Mouse (Mus musculus) spleen, adult 2 months (tissue): ENCODE results near the gene Mthfd1. TPM values are rescaled to one million over a fixed set of nuclear protein-coding genes. Genes with fewer than 3 reads are reported as not detected.

ENCODE experiments used
- DNase-seq, 2 experiments: peaks; one replicate each; pipeline versions ENCODE4 v3.0.0 to v3.0.0-alpha.2; 2012 to 2021; ENCODE audit warnings: low spot score in 2 of 2, low read depth in 1 of 2
- H3K27ac ChIP-seq: fragments of 200-500 bp; 2 replicates; pipeline ENCODE4 v1.5.1; 2012; ENCODE audit warnings: low read length, inconsistent platforms; ENCODE audit not compliant: insufficient read depth
- H3K27me3 ChIP-seq: fragments of 200-500 bp; 2 replicates; pipeline ENCODE4 v1.6.1; 2012; ENCODE audit warnings: mild to moderate bottlenecking, moderate library complexity, low read length, inconsistent platforms; ENCODE audit not compliant: control insufficient read depth, insufficient read depth
- H3K36me3 ChIP-seq: fragments of 200-500 bp; 2 replicates; pipeline ENCODE4 v1.6.1; 2012; ENCODE audit warnings: mild to moderate bottlenecking, low read length, inconsistent platforms; ENCODE audit not compliant: control insufficient read depth, insufficient read depth
- H3K4me1 ChIP-seq: fragments of 200-500 bp; 2 replicates; pipeline ENCODE4 v1.6.1; 2011; ENCODE audit warnings: inconsistent platforms; ENCODE audit not compliant: control insufficient read depth, insufficient read depth, insufficient read length
- H3K4me3 ChIP-seq: fragments of 200-500 bp; 2 replicates; pipeline ENCODE4 v1.5.1; 2011; ENCODE audit warnings: mild to moderate bottlenecking, inconsistent platforms; ENCODE audit not compliant: insufficient read depth, insufficient read length; ENCODE audit errors: extremely low read depth
- CTCF ChIP-seq: fragments of 200-500 bp; IDR thresholded peaks from 2 replicates; pipeline ENCODE4 v1.5.1; 2011; ENCODE audit warnings: mild to moderate bottlenecking, inconsistent platforms; ENCODE audit not compliant: insufficient read depth, insufficient read length, insufficient replicate concordance; ENCODE audit errors: extremely low read depth
- POLR2A ChIP-seq: fragments of 200-500 bp; IDR thresholded peaks from 2 replicates; pipeline ENCODE4 v1.6.1; 2011; ENCODE audit warnings: low read depth, low read length, inconsistent platforms
- WGBS: fragments of 180-500 bp; shearing (Covaris S2); methylation state at CpG from one replicate; pipeline ENCODE4 v1.1.7; 2018; 5-methylcytosine and 5-hydroxymethylcytosine counted together
- polyA plus RNA-seq: library from polyadenylated mRNA; depleted of rRNA; stranded (reverse); fragments of >200 nt; gene quantifications from 2 replicates; pipeline ENCODE4 v1.2.3, GENCODE M21; 2012

Gene Mthfd1
- polyA plus RNA-seq, 1 experiment, result 17.3 TPM

DNA sequence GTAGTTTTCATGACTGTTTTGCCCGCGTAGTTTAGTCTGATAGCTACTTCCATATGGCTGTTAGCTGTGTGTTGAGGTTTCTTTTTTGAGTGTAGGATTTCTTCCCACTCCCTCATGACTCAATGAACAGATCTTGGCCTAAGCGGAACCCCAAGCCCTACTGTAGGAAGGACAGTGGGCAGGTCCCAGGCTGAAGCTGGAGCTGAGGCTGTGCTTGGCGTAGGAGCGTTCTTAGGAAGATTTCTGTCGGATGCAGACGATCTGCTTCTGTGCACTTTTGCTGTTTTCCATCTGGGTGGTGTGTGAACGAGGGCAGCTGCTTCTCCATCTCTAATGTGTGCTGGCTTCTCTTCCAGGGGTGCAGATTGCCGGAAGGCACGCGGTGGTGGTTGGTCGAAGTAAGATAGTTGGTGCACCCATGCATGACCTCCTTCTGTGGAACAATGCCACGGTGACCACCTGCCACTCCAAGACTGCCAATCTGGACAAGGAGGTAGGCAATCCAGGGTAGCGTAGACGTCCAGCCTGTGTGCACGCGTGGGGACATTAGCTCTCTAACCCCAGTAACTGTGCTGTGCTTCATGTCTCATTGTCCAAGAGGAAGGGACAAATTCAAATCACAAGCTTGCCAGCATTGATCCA lies 27.6 kb downstream of the Mthfd1 start:
- peaks cover 8% of the 10 kb centered on the region for H3K36me3 ChIP-seq
- WGBS, result 97% methylated on average over 17 of the region's 17 CpGs

DNA sequence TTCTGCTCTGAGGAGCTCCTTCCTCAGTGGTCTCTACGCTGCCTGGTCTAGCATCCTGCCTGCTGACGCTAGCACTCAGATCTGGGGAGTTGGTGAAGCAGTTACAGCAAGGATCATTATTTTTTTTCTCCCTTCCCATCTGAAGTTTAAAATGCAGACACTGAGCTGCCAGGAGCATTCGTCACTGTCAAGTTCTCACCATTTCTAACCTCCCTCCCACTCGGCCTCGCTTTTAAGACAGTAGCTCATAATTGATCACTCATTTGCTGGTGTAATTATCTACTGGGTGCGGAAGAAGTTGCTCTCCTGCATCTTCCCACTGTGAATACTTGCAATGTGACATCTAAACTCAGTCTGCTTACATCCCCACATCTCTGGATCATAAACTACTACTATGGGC lies 30.3 kb downstream of the Mthfd1 start:
- TF ChIP-seq POLR2A (no peak), CTCF (no peak)
- WGBS, result 91% methylated on average over 6 of the region's 6 CpGs
- H3K27me3 ChIP-seq, result no peaks in the 10 kb centered on the region
- DNase-seq, result no peak
- H3K36me3 ChIP-seq, result peaks cover 6% of the 10 kb centered on the region
- H3K4me1 ChIP-seq, result no peaks in the 10 kb centered on the region
- no peak overlapping the region for H3K27ac ChIP-seq
- no peak overlapping the region for H3K4me3 ChIP-seq

More for the DNA sequence above, 27.6 kb downstream of the Mthfd1 start:
- Histone ChIP-seq H3K27me3 (no peaks in the 10 kb centered on the region), H3K4me1 (no peaks in the 10 kb centered on the region), H3K4me3 (no peak overlapping the region), H3K27ac (no peak overlapping the region)
- TF ChIP-seq POLR2A (no peak), CTCF (no peak)
- DNase-seq, result no peak

DNA sequence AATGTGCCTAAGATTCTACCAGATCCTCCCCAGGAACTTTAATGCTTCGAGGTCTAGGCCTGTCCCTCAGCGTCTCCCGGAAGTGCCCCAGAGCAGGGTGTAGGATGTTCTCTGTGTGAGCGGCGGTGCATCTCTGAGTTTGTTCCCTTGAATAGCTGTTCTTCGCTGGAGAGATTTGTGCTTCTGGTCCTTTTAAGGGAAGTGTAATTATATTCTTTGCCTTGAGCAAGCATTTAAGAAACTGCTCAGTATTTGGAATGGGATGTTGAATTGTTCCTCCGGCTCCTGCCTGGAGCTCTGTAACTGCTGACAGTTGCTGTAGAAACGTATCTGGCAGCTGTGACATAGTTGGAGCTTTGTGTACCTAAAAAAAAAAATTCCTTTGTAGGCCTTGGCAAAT lies 32.9 kb downstream of the Mthfd1 start:
- Histone ChIP-seq H3K4me3 (no peak overlapping the region), H3K36me3 (peaks cover 12% of the 10 kb centered on the region), H3K4me1 (no peaks in the 10 kb centered on the region), H3K27me3 (no peaks in the 10 kb centered on the region), H3K27ac (no peak overlapping the region)
- TF ChIP-seq CTCF (no peak), POLR2A (no peak)
- DNase-seq, result no peak
- WGBS, result 93% methylated on average over 8 of the region's 8 CpGs

DNA sequence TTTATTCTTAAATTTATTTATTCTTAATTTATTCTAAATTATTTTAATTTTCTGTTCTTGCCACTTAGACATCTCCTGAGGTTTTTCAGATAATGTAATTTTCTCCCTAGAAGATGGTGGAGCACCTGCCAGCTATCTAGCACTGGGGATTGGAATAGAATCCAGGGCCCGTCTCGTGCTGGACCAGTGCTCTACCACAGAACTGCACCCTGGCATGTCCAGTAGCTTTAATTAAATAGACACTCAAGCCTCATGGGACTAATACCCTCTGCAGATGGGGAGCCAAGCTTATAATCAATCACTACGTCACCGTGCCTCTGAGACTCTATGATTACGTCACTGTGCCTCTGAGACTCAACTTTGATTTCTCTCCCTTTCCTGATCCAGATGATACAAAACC lies 33.4 kb downstream of the Mthfd1 start:
- H3K4me1 ChIP-seq, result no peaks in the 10 kb centered on the region
- 98% methylated on average over 5 of the region's 5 CpGs for WGBS
- no peaks in the 10 kb centered on the region for H3K27me3 ChIP-seq
- peaks cover 11% of the 10 kb centered on the region for H3K36me3 ChIP-seq
- no peak for TF ChIP-seq CTCF
- TF ChIP-seq POLR2A, result no peak
- no peak overlapping the region for H3K27ac ChIP-seq
- H3K4me3 ChIP-seq, result no peak overlapping the region
- DNase-seq, result no peak

DNA sequence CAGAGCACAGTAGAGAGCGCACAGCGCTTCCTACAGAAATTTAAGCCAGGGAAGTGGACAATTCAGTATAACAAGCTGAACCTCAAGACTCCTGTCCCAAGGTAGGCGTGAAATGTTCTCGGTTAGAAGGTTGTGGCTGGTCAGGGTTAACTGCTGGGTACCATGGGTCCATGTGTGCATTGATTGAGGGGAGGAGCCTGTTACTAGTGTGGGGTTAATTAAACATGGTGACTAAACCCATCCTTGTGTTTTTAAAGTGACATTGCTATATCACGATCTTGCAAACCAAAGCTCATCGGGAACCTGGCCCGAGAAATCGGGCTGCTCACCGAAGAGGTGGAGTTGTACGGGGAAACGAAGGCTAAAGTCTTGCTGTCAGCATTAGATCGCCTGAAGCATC lies 34.3 kb downstream of the Mthfd1 start:
- TF ChIP-seq POLR2A (no peak), CTCF (no peak)
- H3K4me1 ChIP-seq, result no peaks in the 10 kb centered on the region
- H3K27ac ChIP-seq, result no peak overlapping the region
- DNase-seq, result no peak
- WGBS, result 94% methylated on average over 12 of the region's 12 CpGs
- H3K27me3 ChIP-seq, result no peaks in the 10 kb centered on the region
- H3K36me3 ChIP-seq, result peaks cover 13% of the 10 kb centered on the region
- H3K4me3 ChIP-seq, result no peak overlapping the region

DNA sequence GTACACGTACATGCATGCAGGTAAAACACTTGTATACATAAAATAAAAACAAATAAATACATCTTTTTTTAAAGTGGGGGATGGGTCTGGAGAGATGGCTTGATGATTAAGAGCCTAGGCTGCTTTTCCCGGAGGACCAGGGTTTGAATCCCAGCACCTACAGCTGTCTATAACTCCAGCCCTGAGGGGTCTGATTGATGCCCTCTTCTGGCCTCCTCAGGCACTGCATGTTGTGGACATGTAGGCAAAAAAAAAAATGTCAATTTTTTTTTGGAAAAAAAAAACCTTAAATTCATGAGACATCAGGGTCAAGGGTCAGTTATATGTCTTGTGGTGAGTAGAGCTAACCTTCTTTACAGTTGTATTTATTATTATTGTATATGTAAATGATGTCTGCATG lies 35.2 kb downstream of the Mthfd1 start:
- no peak for DNase-seq
- Histone ChIP-seq H3K4me3 (no peak overlapping the region), H3K27ac (no peak overlapping the region), H3K27me3 (no peaks in the 10 kb centered on the region), H3K36me3 (peaks cover 13% of the 10 kb centered on the region), H3K4me1 (no peaks in the 10 kb centered on the region)
- 93% methylated on average over 2 of the region's 2 CpGs for WGBS
- TF ChIP-seq CTCF (peak; percentile 23; the same call in 1 of the 2 replicates), POLR2A (no peak)

DNA sequence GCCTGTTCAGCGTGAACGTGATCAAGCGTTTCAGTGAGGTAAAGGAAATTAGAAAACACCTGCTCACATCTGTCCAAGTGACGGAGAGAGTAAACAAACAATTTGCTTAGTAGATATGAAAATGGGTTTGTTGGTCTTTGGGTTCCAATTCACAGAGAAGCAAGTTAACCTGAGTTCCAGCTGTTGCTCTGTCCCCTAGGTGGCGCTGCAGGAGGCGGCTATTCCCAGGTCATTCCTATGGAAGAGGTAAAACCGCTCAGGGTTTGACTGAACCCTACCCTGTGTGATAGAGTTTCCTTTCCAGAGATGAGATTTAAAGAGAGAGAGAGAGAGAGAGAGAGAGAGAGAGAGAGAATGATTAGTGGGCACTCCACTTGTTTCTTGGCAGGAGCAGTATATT lies 38.1 kb downstream of the Mthfd1 start:
- Histone ChIP-seq H3K27me3 (no peaks in the 10 kb centered on the region), H3K27ac (no peak overlapping the region), H3K4me3 (no peak overlapping the region), H3K36me3 (peaks cover 17% of the 10 kb centered on the region), H3K4me1 (no peaks in the 10 kb centered on the region)
- DNase-seq, result peak in 1 of 2 experiments; percentile 43
- 68% methylated on average over 7 of the region's 7 CpGs for WGBS
- TF ChIP-seq CTCF, result peak; percentile 50; the same call in 1 of the 2 replicates
- TF ChIP-seq POLR2A, result no peak
